Mouse (Mus musculus): ENCODE results near the gene Unc119b. TPM values are rescaled to one million over a fixed set of nuclear protein-coding genes. Genes with fewer than 3 reads are reported as not detected.

The Unc119b gene
- polyA plus RNA-seq, 1 experiment from 2014 or later: 27.9 TPM

DNA sequence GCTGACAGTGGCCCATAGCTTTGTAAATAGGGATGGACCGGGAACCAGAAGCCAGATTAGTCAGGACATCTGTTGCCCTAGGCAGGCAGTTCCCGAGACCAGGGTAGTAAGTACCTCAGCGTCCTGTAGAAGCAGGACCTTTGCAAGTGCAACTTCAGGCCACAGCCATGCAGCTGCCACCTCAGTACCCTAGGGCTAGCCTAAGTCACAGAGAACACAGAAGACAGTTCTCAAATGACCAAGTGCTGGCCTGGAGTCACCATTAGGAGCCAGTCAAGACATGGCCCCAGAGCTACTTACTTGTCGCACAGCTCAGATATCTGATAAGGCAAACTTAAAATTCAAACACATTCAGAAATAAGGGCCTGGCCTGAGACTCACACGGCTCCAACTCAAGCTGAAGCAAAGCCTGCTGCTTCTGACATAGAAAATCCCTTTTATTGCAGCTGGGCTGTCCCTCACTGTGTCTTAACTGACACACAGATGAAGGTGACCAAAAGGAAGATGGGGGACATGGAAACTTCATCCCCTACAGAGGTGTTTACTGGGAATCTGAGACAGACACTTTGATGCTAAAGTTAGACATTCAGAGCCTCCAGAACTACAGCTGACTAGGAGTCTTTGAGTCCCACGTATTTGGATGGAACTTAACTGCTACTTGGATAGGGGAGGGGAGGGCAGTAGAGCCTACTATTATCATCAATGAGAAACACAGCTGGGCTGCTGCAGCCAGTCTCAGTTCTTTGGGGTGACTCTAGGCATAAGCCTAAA, 11.4 kb upstream of the Unc119b start:
- Histone ChIP-seq H3K4me1 (ENCODE audit: control insufficient read depth, insufficient read depth, low read length) (no peaks in the 10 kb centered on the region), H3K9me3 (ENCODE audit: control insufficient read depth, low read length) (no peaks in the 10 kb centered on the region), H3K9ac (replicated peaks; ENCODE audit: low read depth, low read length) (no peak overlapping the region), H3K4me2 (ENCODE audit: low read depth, low read length) (no peak overlapping the region), H3K27ac (ENCODE audit: low read depth, low read length) (no peak overlapping the region), H3K27me3 (ENCODE audit: control insufficient read depth, insufficient read depth, low read length) (no peaks in the 10 kb centered on the region), H3K36me3 (ENCODE audit: control insufficient read depth, insufficient read depth, low read length) (peaks cover 43% of the 10 kb centered on the region), H3K4me3 (ENCODE audit: low read depth, low read length) (no peak overlapping the region)
- ATAC-seq (ENCODE audit: low read depth): no peak
- 92% methylated on average over 6 of the region's 6 CpGs for WGBS

GRCm38 (mm10) chr5:115145253-115145968, 10.6 kb upstream of the Unc119b start:
- no peak for ATAC-seq (ENCODE audit: low read depth)
- Histone ChIP-seq H3K4me3 (ENCODE audit: low read depth, low read length) (no peak overlapping the region), H3K4me2 (ENCODE audit: low read depth, low read length) (no peak overlapping the region), H3K27ac (ENCODE audit: low read depth, low read length) (no peak overlapping the region), H3K4me1 (ENCODE audit: control insufficient read depth, insufficient read depth, low read length) (no peaks in the 10 kb centered on the region), H3K9me3 (ENCODE audit: control insufficient read depth, low read length) (no peaks in the 10 kb centered on the region), H3K36me3 (ENCODE audit: control insufficient read depth, insufficient read depth, low read length) (peaks cover 36% of the 10 kb centered on the region), H3K27me3 (ENCODE audit: control insufficient read depth, insufficient read depth, low read length) (no peaks in the 10 kb centered on the region), H3K9ac (replicated peaks; ENCODE audit: low read depth, low read length) (no peak overlapping the region)
- 74% methylated on average over 11 of the region's 11 CpGs for WGBS

DNA sequence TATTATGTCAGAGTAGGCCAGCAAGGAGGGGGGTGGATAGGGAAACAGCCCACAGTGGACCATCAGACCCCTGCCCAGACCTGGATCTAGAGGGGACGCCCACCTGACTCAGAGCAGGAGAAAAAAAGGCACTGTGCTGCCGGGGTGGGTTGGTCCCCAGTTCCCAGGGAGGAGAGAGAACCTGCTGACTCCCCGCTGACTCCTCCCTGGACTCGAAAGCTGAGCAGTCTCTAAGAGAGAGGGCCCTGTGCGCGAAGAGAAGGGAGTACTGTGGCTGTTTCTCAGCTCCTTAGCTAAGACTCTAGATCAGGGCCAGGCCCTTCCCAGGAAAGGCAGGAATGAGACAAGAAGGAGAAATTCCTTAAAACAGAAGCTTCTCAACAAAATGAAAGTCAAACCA, 9.7 kb upstream of the Unc119b start:
- no peak overlapping the region for H3K4me2 ChIP-seq (ENCODE audit: low read depth, low read length)
- H3K27me3 ChIP-seq (ENCODE audit: control insufficient read depth, insufficient read depth, low read length): no peaks in the 10 kb centered on the region
- H3K9me3 ChIP-seq (ENCODE audit: control insufficient read depth, low read length): no peaks in the 10 kb centered on the region
- H3K27ac ChIP-seq (ENCODE audit: low read depth, low read length): no peak overlapping the region
- H3K4me3 ChIP-seq (ENCODE audit: low read depth, low read length): no peak overlapping the region
- H3K36me3 ChIP-seq (ENCODE audit: control insufficient read depth, insufficient read depth, low read length): peaks cover 27% of the 10 kb centered on the region
- H3K9ac ChIP-seq (replicated peaks; ENCODE audit: low read depth, low read length): no peak overlapping the region
- 72% methylated on average over 6 of the region's 6 CpGs for WGBS
- ATAC-seq (ENCODE audit: low read depth): no peak
- no peaks in the 10 kb centered on the region for H3K4me1 ChIP-seq (ENCODE audit: control insufficient read depth, insufficient read depth, low read length)

DNA sequence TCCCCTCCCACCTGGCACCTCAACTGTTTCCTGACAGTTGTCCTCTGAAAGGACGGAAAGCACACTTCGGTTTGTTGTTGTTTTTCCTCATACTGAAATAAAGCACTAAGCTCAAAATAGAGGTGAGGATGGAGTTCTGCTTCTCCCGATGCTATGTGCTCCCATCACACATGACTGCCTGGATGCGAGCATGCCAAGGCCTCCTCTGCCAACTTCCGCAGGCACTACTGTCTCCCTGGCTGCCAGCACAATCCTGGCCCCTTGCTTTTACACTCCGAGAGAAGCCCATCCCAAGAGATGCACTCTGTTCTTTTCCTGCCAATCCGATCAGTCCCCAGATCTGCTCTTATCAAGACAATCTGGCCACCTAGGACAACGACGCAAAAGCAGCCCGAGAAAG, 8.8 kb upstream of the Unc119b start:
- Histone ChIP-seq H3K4me3 (ENCODE audit: low read depth, low read length) (no peak overlapping the region), H3K4me2 (ENCODE audit: low read depth, low read length) (no peak overlapping the region), H3K9ac (replicated peaks; ENCODE audit: low read depth, low read length) (no peak overlapping the region), H3K36me3 (ENCODE audit: control insufficient read depth, insufficient read depth, low read length) (peaks cover 20% of the 10 kb centered on the region), H3K27ac (ENCODE audit: low read depth, low read length) (no peak overlapping the region), H3K9me3 (ENCODE audit: control insufficient read depth, low read length) (no peaks in the 10 kb centered on the region), H3K4me1 (ENCODE audit: control insufficient read depth, insufficient read depth, low read length) (no peaks in the 10 kb centered on the region), H3K27me3 (ENCODE audit: control insufficient read depth, insufficient read depth, low read length) (no peaks in the 10 kb centered on the region)
- WGBS: 81% methylated on average over 10 of the region's 10 CpGs
- ATAC-seq (ENCODE audit: low read depth): no peak

- H3K27ac ChIP-seq (ENCODE audit: low read depth, low read length): no peak overlapping the region
- 93% methylated on average over 9 of the region's 9 CpGs for WGBS
- peaks cover 17% of the 10 kb centered on the region; the same call in 1 of the 2 replicates for H3K36me3 ChIP-seq (ENCODE audit: control insufficient read depth, insufficient read depth, low read length)
- no peaks in the 10 kb centered on the region for H3K27me3 ChIP-seq (ENCODE audit: control insufficient read depth, insufficient read depth, low read length)
- H3K4me3 ChIP-seq (ENCODE audit: low read depth, low read length): no peak overlapping the region
- H3K9me3 ChIP-seq (ENCODE audit: control insufficient read depth, low read length): no peaks in the 10 kb centered on the region
- H3K4me1 ChIP-seq (ENCODE audit: control insufficient read depth, insufficient read depth, low read length): no peaks in the 10 kb centered on the region
- H3K9ac ChIP-seq (replicated peaks; ENCODE audit: low read depth, low read length): no peak overlapping the region
- no peak overlapping the region for H3K4me2 ChIP-seq (ENCODE audit: low read depth, low read length)
- ATAC-seq (ENCODE audit: low read depth): no peak
These were observed 7.5 kb upstream of the Unc119b start for GRCm38 (mm10) chr5:115142166-115142697.

- peaks cover 2% of the 10 kb centered on the region; the same call in 1 of the 2 replicates for H3K36me3 ChIP-seq (ENCODE audit: control insufficient read depth, insufficient read depth, low read length)
- no peak overlapping the region for H3K4me2 ChIP-seq (ENCODE audit: low read depth, low read length)
- no peaks in the 10 kb centered on the region for H3K4me1 ChIP-seq (ENCODE audit: control insufficient read depth, insufficient read depth, low read length)
- ATAC-seq (ENCODE audit: low read depth): no peak
- H3K9ac ChIP-seq (replicated peaks; ENCODE audit: low read depth, low read length): no peak overlapping the region
- no peaks in the 10 kb centered on the region for H3K27me3 ChIP-seq (ENCODE audit: control insufficient read depth, insufficient read depth, low read length)
- 74% methylated on average over 3 of the region's 3 CpGs for WGBS
- no peaks in the 10 kb centered on the region for H3K9me3 ChIP-seq (ENCODE audit: control insufficient read depth, low read length)
- H3K4me3 ChIP-seq (ENCODE audit: low read depth, low read length): no peak overlapping the region
- no peak overlapping the region for H3K27ac ChIP-seq (ENCODE audit: low read depth, low read length)
These were observed 6.0 kb upstream of the Unc119b start for GRCm38 (mm10) chr5:115140726-115141125.

DNA sequence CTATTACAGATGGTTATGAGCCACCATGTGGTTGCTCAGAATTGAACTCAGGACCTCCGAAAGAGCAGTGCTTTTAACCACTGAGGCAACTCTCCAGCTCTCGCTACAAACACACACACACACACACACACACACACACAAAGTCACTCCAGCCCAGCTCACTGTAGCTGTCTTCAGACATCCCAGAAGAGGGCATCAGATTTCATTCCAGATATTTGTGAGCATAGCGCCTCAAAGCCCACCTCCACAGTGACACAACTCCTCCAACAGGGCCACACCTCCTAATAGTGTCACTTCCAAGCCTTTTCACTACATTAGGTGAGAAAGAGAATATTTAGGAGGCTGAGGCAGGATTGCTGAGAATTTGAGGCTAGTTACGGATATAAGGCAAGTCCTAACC, 4.3 kb upstream of the Unc119b start:
- Histone ChIP-seq H3K4me3 (ENCODE audit: low read depth, low read length) (no peak overlapping the region), H3K9ac (replicated peaks; ENCODE audit: low read depth, low read length) (no peak overlapping the region), H3K36me3 (ENCODE audit: control insufficient read depth, insufficient read depth, low read length) (no peaks in the 10 kb centered on the region), H3K9me3 (ENCODE audit: control insufficient read depth, low read length) (no peaks in the 10 kb centered on the region), H3K27me3 (ENCODE audit: control insufficient read depth, insufficient read depth, low read length) (no peaks in the 10 kb centered on the region), H3K4me2 (ENCODE audit: low read depth, low read length) (no peak overlapping the region), H3K4me1 (ENCODE audit: control insufficient read depth, insufficient read depth, low read length) (0 out of 2 replicates have a peak, but pooled peaks cover under 1% of the 10 kb centered on the region), H3K27ac (ENCODE audit: low read depth, low read length) (no peak overlapping the region)
- ATAC-seq (ENCODE audit: low read depth): no peak
- WGBS: 88% methylated on average over 4 of the region's 4 CpGs

DNA sequence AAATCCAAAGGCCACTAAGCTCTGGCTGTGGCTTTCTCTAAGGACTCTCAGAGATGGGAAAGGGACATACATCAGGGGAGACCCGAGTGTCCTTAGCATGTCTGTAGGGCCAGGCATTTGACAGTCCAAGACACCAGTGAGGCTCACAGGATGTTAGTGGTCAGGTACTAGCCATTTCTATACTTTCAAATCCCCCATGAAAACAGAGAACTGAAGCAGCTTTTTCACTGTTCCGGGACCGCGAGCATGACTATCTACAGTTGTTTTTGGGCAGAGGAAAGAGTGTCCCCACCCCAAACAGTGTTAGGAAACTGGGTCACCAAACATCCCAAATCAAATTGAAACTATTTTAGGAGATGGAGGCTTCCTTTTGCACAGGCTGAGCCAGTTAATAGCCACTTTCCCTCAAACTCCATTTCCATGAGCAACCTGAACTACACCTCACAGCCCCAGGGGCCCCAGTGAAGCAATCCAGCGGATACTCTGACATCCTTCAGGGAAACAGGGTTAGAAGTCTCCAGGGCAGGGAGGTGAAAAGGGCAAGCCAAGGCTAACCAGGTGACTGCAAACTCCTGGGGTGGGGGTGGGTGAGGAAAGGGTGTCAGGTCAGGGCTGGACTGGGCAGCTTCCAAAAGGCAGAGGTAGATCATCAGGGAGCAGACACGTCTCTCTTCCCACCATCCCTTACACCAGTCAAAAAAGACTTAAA, 1.3 kb downstream of the Unc119b start:
- Histone ChIP-seq H3K27ac (ENCODE audit: low read depth, low read length) (no peak overlapping the region), H3K4me3 (ENCODE audit: low read depth, low read length) (peak overlapping the region; percentile 86), H3K4me1 (ENCODE audit: control insufficient read depth, insufficient read depth, low read length) (peaks cover 11% of the 10 kb centered on the region), H3K9me3 (ENCODE audit: control insufficient read depth, low read length) (no peaks in the 10 kb centered on the region), H3K9ac (replicated peaks; ENCODE audit: low read depth, low read length) (peak overlapping the region; percentile 91), H3K36me3 (ENCODE audit: control insufficient read depth, insufficient read depth, low read length) (0 out of 2 replicates have a peak, but pooled peaks cover 13% of the 10 kb centered on the region), H3K4me2 (ENCODE audit: low read depth, low read length) (peak overlapping the region; percentile 91), H3K27me3 (ENCODE audit: control insufficient read depth, insufficient read depth, low read length) (no peaks in the 10 kb centered on the region)
- no peak for ATAC-seq (ENCODE audit: low read depth)
- WGBS: 61% methylated on average over 6 of the region's 6 CpGs

Measured in neural tube, embryonic 14.5 days (tissue).